Mouse (Mus musculus): Measurements from ENCODE around the gene Gm10318.

DNA sequence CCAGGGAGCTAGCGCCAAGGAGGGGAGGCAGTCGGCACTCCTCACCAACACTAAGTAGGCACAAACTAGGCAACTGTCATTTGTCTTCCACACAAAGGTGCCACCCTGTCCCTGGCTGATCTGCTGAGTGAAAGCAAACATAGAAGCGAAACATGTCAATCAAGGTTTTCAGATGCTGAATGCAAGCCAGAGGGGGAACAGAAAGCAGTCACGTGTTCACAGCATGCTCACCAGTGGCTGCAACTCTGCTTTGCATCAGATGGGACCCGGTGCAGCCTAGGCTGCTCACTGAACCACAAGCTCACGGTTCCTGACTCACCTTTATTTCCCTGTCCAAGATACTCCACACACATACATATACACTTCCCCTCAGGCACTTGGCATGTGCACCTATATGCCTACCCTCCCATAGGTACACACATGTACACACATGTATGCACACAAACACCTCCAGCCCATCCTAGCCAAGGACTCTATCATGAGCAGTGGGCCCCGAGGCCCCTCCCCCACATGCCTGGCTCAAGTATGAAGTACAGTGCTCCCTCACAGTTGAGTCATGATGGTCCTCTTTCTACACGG lies 38.4 kb downstream of the Gm10318 start:
- TF ChIP-seq MAX (IDR thresholded peaks at IDR 0.05) = no peak
- TF ChIP-seq CTCF (IDR thresholded peaks at IDR 0.05; ENCODE audit: control insufficient read depth, insufficient read depth, insufficient read length) = no peak
